Mouse (Mus musculus): ENCODE data around the gene Tmem126b. TPM values are rescaled to one million over a fixed set of nuclear protein-coding genes. Genes with fewer than 3 reads are reported as not detected.

Tmem126b gene
- 33.1 and 33.5 TPM in 2 replicates for polyA plus RNA-seq (2014; fragmentation: Nextera tagmentation; extraction: Ambion mirVana)

- H3K27me3 ChIP-seq (ENCODE audit: control insufficient read depth, insufficient read depth, low read length) = no peaks in the 10 kb centered on the region; the same call in 1 of the 2 replicates
- no peaks in the 10 kb centered on the region for H3K36me3 ChIP-seq (ENCODE audit: control insufficient read depth, insufficient read depth, low read length)
- WGBS = 0% methylated on average over 36 of the region's 36 CpGs
- H3K4me1 ChIP-seq (ENCODE audit: control insufficient read depth, insufficient read depth, low read length) = no peaks in the 10 kb centered on the region
- peak within 1 kb of the TSS; percentile 19; the same call in 1 of the 2 replicates for H3K27ac ChIP-seq (ENCODE audit: low read depth, low read length)
- H3K4me3 ChIP-seq (ENCODE audit: low read length) = peak within 1 kb of the TSS; percentile 64
- peak within 1 kb of the TSS; percentile 83 for H3K4me2 ChIP-seq (replicated peaks; ENCODE audit: low read depth, low read length)
- peak within 1 kb of the TSS; percentile 64 for H3K9ac ChIP-seq (ENCODE audit: low read depth, low read length)
- ATAC-seq (ENCODE audit: low FRiP score, low TSS enrichment) = peak; percentile 100
- H3K9me3 ChIP-seq (ENCODE audit: control insufficient read depth, low read length) = no peaks in the 10 kb centered on the region
Measured at GRCm38 (mm10) chr7:90475793-90476312, at the start of gene Tmem126b. TSS of gene Tmem126b (minus strand) at chr7:90476001.

- no peak overlapping the region for H3K27ac ChIP-seq (ENCODE audit: low read depth, low read length)
- H3K4me3 ChIP-seq (ENCODE audit: low read length) = no peak overlapping the region
- H3K9me3 ChIP-seq (ENCODE audit: control insufficient read depth, low read length) = no peaks in the 10 kb centered on the region
- no peak overlapping the region for H3K4me2 ChIP-seq (replicated peaks; ENCODE audit: low read depth, low read length)
- no peaks in the 10 kb centered on the region for H3K27me3 ChIP-seq (ENCODE audit: control insufficient read depth, insufficient read depth, low read length)
- no peaks in the 10 kb centered on the region for H3K4me1 ChIP-seq (ENCODE audit: control insufficient read depth, insufficient read depth, low read length)
- no peaks in the 10 kb centered on the region for H3K36me3 ChIP-seq (ENCODE audit: control insufficient read depth, insufficient read depth, low read length)
- no peak for ATAC-seq (ENCODE audit: low FRiP score, low TSS enrichment)
- H3K9ac ChIP-seq (ENCODE audit: low read depth, low read length) = no peak overlapping the region
Measured at GRCm38 (mm10) chr7:90512293-90512692, 36.5 kb upstream of the Tmem126b start.

GRCm38 (mm10) chr7:90508124-90508523 lies 32.3 kb upstream of the Tmem126b start:
- H3K9me3 ChIP-seq (ENCODE audit: control insufficient read depth, low read length) = no peaks in the 10 kb centered on the region
- H3K27me3 ChIP-seq (ENCODE audit: control insufficient read depth, insufficient read depth, low read length) = no peaks in the 10 kb centered on the region
- no peak overlapping the region for H3K4me2 ChIP-seq (replicated peaks; ENCODE audit: low read depth, low read length)
- no peaks in the 10 kb centered on the region for H3K36me3 ChIP-seq (ENCODE audit: control insufficient read depth, insufficient read depth, low read length)
- H3K4me3 ChIP-seq (ENCODE audit: low read length) = no peak overlapping the region
- H3K9ac ChIP-seq (ENCODE audit: low read depth, low read length) = no peak overlapping the region
- 80% methylated on average over 3 of the region's 3 CpGs for WGBS
- no peak overlapping the region for H3K27ac ChIP-seq (ENCODE audit: low read depth, low read length)
- no peak for ATAC-seq (ENCODE audit: low FRiP score, low TSS enrichment)
- H3K4me1 ChIP-seq (ENCODE audit: control insufficient read depth, insufficient read depth, low read length) = no peaks in the 10 kb centered on the region

- ATAC-seq (ENCODE audit: low FRiP score, low TSS enrichment) = no peak
- Histone ChIP-seq H3K27ac (ENCODE audit: low read depth, low read length) (no peak overlapping the region), H3K27me3 (ENCODE audit: control insufficient read depth, insufficient read depth, low read length) (no peaks in the 10 kb centered on the region), H3K9ac (ENCODE audit: low read depth, low read length) (no peak overlapping the region), H3K4me3 (ENCODE audit: low read length) (no peak overlapping the region), H3K4me2 (replicated peaks; ENCODE audit: low read depth, low read length) (no peak overlapping the region), H3K4me1 (ENCODE audit: control insufficient read depth, insufficient read depth, low read length) (no peaks in the 10 kb centered on the region), H3K36me3 (ENCODE audit: control insufficient read depth, insufficient read depth, low read length) (no peaks in the 10 kb centered on the region), H3K9me3 (ENCODE audit: control insufficient read depth, low read length) (no peaks in the 10 kb centered on the region)
- WGBS = 90% methylated on average over 2 of the region's 2 CpGs
Measured at GRCm38 (mm10) chr7:90482607-90483006, 6.8 kb upstream of the Tmem126b start.

DNA sequence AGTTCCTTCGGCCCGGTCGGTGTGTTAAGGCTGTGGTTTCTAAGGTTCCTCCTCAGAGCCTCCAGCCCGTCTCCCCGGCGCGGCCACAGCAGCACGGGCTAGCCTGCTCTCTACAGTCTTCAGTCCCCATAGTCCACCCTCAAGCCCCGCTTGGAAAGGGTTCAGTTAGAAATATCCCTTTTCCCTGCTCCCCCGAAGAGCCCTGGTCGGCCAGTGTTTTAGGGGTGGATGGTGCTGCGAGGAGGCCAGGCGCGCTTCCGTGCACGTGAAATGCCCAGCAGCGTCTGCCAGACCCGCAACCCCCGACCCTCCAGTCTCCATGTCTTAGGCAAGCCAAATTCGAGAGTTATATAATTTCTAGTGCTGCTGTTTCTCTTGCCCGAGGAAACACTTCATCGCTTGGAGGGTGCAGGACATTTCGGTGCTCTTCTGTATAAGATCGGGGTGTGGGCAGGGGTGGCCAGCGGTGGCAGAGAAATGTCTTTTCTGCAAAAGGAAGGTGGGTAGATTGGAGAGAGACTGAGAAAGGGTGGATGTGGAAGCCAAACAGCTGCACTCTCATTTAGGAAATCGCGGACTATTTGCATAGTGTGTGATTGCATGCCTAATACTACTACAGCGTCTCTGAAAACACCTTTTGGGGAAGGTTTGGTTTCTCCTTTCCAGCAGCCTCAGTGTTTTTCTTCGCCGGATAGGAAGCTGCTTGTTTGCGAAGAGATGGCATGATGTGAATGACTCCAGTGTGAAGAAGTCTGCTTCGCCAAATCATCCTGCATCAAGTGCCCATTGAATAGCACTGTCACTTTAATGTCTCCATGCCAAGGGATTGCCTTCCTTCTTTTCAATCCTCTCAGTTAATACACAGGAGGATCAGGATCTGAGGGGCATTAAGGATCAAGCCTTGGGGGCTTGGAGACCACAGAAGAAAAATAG lies 778 bp upstream of the Tmem126b start, which contains the start of gene Dlg2:
Dlg2 (plus strand) TSS at position 360 of the 933 bp plus-strand sequence.
- Histone ChIP-seq H3K4me3 (ENCODE audit: low read length) (peak within 1 kb of the TSS; percentile 64), H3K9me3 (ENCODE audit: control insufficient read depth, low read length) (no peaks in the 10 kb centered on the region), H3K27me3 (ENCODE audit: control insufficient read depth, insufficient read depth, low read length) (no peaks in the 10 kb centered on the region; the same call in 1 of the 2 replicates), H3K36me3 (ENCODE audit: control insufficient read depth, insufficient read depth, low read length) (no peaks in the 10 kb centered on the region), H3K9ac (ENCODE audit: low read depth, low read length) (peak within 1 kb of the TSS; percentile 64), H3K4me2 (replicated peaks; ENCODE audit: low read depth, low read length) (peak within 1 kb of the TSS; percentile 83), H3K27ac (ENCODE audit: low read depth, low read length) (peak within 1 kb of the TSS; percentile 19; the same call in 1 of the 2 replicates), H3K4me1 (ENCODE audit: control insufficient read depth, insufficient read depth, low read length) (no peaks in the 10 kb centered on the region)
- under 1% methylated on average over 32 of the region's 32 CpGs for WGBS
- ATAC-seq (ENCODE audit: low FRiP score, low TSS enrichment) = no peak

DNA sequence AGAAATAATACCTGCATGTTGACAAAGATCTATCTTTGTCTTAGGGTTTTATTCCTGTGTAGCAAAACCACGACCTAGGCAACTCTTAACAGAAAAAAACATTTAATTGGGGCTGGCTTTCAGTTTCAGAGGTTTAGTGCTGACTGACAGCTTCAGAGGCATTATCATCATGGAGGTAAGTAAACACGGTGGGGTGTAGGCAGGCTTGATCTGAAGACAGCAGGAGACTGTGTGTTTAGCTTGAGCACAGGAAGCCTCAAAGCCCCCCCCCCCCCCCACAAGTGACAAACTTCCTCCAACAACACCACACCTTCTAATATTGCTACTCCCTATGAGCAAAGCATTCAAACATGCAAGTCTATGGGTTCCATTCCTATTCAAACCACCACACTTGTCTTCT lies 2.3 kb downstream of the Tmem126b start:
- Histone ChIP-seq H3K27ac (ENCODE audit: low read depth, low read length) (no peak overlapping the region), H3K4me1 (ENCODE audit: control insufficient read depth, insufficient read depth, low read length) (no peaks in the 10 kb centered on the region), H3K36me3 (ENCODE audit: control insufficient read depth, insufficient read depth, low read length) (peaks cover 11% of the 10 kb centered on the region; the same call in 1 of the 2 replicates), H3K9ac (ENCODE audit: low read depth, low read length) (no peak overlapping the region), H3K4me3 (ENCODE audit: low read length) (no peak overlapping the region), H3K9me3 (ENCODE audit: control insufficient read depth, low read length) (no peaks in the 10 kb centered on the region), H3K27me3 (ENCODE audit: control insufficient read depth, insufficient read depth, low read length) (no peaks in the 10 kb centered on the region; the same call in 1 of the 2 replicates), H3K4me2 (replicated peaks; ENCODE audit: low read depth, low read length) (no peak overlapping the region)
- ATAC-seq (ENCODE audit: low FRiP score, low TSS enrichment) = no peak
- WGBS = 72% methylated on average over 2 of the region's 2 CpGs

GRCm38 (mm10) chr7:90461441-90461840 lies 14.4 kb downstream of the Tmem126b start:
- Histone ChIP-seq H3K27ac (ENCODE audit: low read depth, low read length) (no peak overlapping the region), H3K36me3 (ENCODE audit: control insufficient read depth, insufficient read depth, low read length) (no peaks in the 10 kb centered on the region), H3K27me3 (ENCODE audit: control insufficient read depth, insufficient read depth, low read length) (no peaks in the 10 kb centered on the region), H3K9ac (ENCODE audit: low read depth, low read length) (no peak overlapping the region), H3K4me2 (replicated peaks; ENCODE audit: low read depth, low read length) (no peak overlapping the region), H3K4me3 (ENCODE audit: low read length) (no peak overlapping the region), H3K4me1 (ENCODE audit: control insufficient read depth, insufficient read depth, low read length) (peaks cover 8% of the 10 kb centered on the region; the same call in 1 of the 2 replicates), H3K9me3 (ENCODE audit: control insufficient read depth, low read length) (no peaks in the 10 kb centered on the region)
- ATAC-seq (ENCODE audit: low FRiP score, low TSS enrichment) = no peak
- 93% methylated on average over 5 of the region's 5 CpGs for WGBS

- peaks cover 13% of the 10 kb centered on the region for H3K4me1 ChIP-seq (ENCODE audit: control insufficient read depth, insufficient read depth, low read length)
- no peak overlapping the region for H3K27ac ChIP-seq (ENCODE audit: low read depth, low read length)
- no peak overlapping the region for H3K4me3 ChIP-seq (ENCODE audit: low read length)
- no peak overlapping the region for H3K9ac ChIP-seq (ENCODE audit: low read depth, low read length)
- 27% methylated on average over 14 of the region's 14 CpGs for WGBS
- no peaks in the 10 kb centered on the region for H3K27me3 ChIP-seq (ENCODE audit: control insufficient read depth, insufficient read depth, low read length)
- ATAC-seq (ENCODE audit: low FRiP score, low TSS enrichment) = no peak
- no peaks in the 10 kb centered on the region for H3K9me3 ChIP-seq (ENCODE audit: control insufficient read depth, low read length)
- H3K36me3 ChIP-seq (ENCODE audit: control insufficient read depth, insufficient read depth, low read length) = no peaks in the 10 kb centered on the region
- no peak overlapping the region for H3K4me2 ChIP-seq (replicated peaks; ENCODE audit: low read depth, low read length)
Measured at GRCm38 (mm10) chr7:90460930-90461329, 14.9 kb downstream of the Tmem126b start.

GRCm38 (mm10) chr7:90460330-90460729 lies 15.5 kb downstream of the Tmem126b start:
- no peak for ATAC-seq (ENCODE audit: low FRiP score, low TSS enrichment)
- Histone ChIP-seq H3K27ac (ENCODE audit: low read depth, low read length) (no peak overlapping the region), H3K27me3 (ENCODE audit: control insufficient read depth, insufficient read depth, low read length) (no peaks in the 10 kb centered on the region), H3K36me3 (ENCODE audit: control insufficient read depth, insufficient read depth, low read length) (no peaks in the 10 kb centered on the region), H3K4me1 (ENCODE audit: control insufficient read depth, insufficient read depth, low read length) (peaks cover 17% of the 10 kb centered on the region), H3K9ac (ENCODE audit: low read depth, low read length) (no peak overlapping the region), H3K4me3 (ENCODE audit: low read length) (no peak overlapping the region), H3K9me3 (ENCODE audit: control insufficient read depth, low read length) (no peaks in the 10 kb centered on the region), H3K4me2 (replicated peaks; ENCODE audit: low read depth, low read length) (no peak overlapping the region)
- 49% methylated on average over 10 of the region's 10 CpGs for WGBS
